Mouse (Mus musculus): ENCODE data around the gene Calhm5.

GRCm38 (mm10) chr10:34095964-34096363, 355 bp downstream of the Calhm5 start:
- no peak for TF ChIP-seq POLR2A (IDR thresholded peaks at IDR 0.05; ENCODE audit: low read depth, low read length)
- TF ChIP-seq CTCF (IDR thresholded peaks at IDR 0.05; ENCODE audit: extremely low read depth, insufficient read length, insufficient replicate concordance, low read depth, low read length) = no peak

All from small intestine, adult 2 months (tissue).